In the genomic region with DNA sequence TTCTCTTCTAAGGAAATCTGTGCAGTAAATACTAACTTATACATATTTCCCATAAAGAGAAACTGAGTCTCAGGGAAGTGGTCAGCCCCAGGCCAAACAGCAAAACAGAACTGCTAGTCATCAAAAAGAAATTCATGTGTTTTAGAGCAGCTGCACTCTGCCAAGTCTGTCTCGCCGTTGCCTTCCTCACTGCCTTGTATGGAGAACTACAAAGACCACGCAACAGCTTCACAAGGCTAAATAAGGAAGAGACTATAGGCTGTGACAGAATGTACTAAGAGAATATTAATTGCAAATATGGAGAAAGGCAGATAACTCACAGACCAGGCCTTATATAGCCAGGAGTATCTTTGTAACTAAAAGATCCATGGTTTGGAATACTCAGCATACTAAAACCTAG, we compare ENCODE assay signal across 26 mouse cellular contexts.
"Had no signal": no experiment of that assay in that cellular context is flagged by ENCODE, and none has a peak within 500 bp of the region (broad histone marks: within the 10 kb centered on the region; RNA-seq: fewer than 3 reads in every experiment).

No protein-coding gene starts in this region.

- H3K4me2 ChIP-seq: heart, embryonic 12.5 days; hindbrain, embryonic 12.5 days; hindbrain, embryonic 14.5 days; kidney, embryonic 15.5 days; limb, embryonic 13.5 days; limb, embryonic 15.5 days had no signal

- H3K4me1 ChIP-seq: heart, embryonic 10.5 days; hindbrain, embryonic 10.5 days; hindbrain, embryonic 12.5 days; kidney, embryonic 15.5 days; limb, embryonic 13.5 days; limb, embryonic 15.5 days had no signal

- H3K9me3 ChIP-seq: heart, embryonic 10.5 days; heart, embryonic 12.5 days; hindbrain, embryonic 10.5 days; hindbrain, embryonic 12.5 days; kidney, embryonic 15.5 days; limb, embryonic 13.5 days; limb, embryonic 15.5 days had no signal

- ATAC-seq: forebrain, postnatal 0 days; hindbrain, embryonic 16.5 days; inflammation-experienced regulatory T-cells, adult 6 months had no signal

- H3K27ac ChIP-seq: gastrocnemius, adult 2 months; heart, adult 2 months; heart, embryonic 10.5 days; hindbrain, embryonic 10.5 days; hindbrain, embryonic 12.5 days; hindbrain, embryonic 14.5 days; kidney, embryonic 15.5 days; kidney, postnatal 0 days; limb, embryonic 13.5 days; limb, embryonic 15.5 days had no signal

- DNase-seq: forebrain, postnatal 0 days; gastrocnemius, adult 2 months; gastrocnemius, postnatal 10 days; gastrocnemius, postnatal 25 days; heart, adult 2 months; heart, postnatal 10 days; heart, postnatal 4 days; kidney, adult 11 months; kidney, adult 2 months; kidney, adult 9 months; kidney, postnatal 14 days; kidney, postnatal 36 days; layer of hippocampus, adult 9-11 months; layer of hippocampus, postnatal 36 days; left cerebral cortex, postnatal 4 days had no signal

- H3K9ac ChIP-seq: forebrain, postnatal 0 days; heart, embryonic 12.5 days; hindbrain, embryonic 12.5 days; hindbrain, embryonic 14.5 days; kidney, embryonic 15.5 days; limb, embryonic 13.5 days; limb, embryonic 15.5 days had no signal

- H3K27me3 ChIP-seq: heart, embryonic 12.5 days; hindbrain, embryonic 12.5 days; kidney, embryonic 15.5 days; limb, embryonic 13.5 days; limb, embryonic 15.5 days had no signal

- H3K36me3 ChIP-seq: heart, embryonic 10.5 days; heart, embryonic 12.5 days; hindbrain, embryonic 10.5 days; hindbrain, embryonic 12.5 days; kidney, embryonic 15.5 days; limb, embryonic 13.5 days; limb, embryonic 15.5 days had no signal

- H3K4me3 ChIP-seq: gastrocnemius, adult 2 months; heart, adult 2 months; heart, embryonic 10.5 days; heart, embryonic 12.5 days; hindbrain, embryonic 10.5 days; hindbrain, embryonic 12.5 days; kidney, embryonic 15.5 days; limb, embryonic 13.5 days; limb, embryonic 15.5 days had no signal
